Mouse (Mus musculus) forebrain, postnatal 0 days (tissue): ENCODE measurements around the gene Pfkfb1. TPM values are rescaled to one million over a fixed set of nuclear protein-coding genes. Genes with fewer than 3 reads are reported as not detected.

Experiments used
- ATAC-seq: fragments of 200-750 bp; cut with Nextera tagmentation; 2 replicates; pipeline ENCODE4 v1.8.0; 2017; ENCODE audit warnings: mild to moderate bottlenecking, moderate library complexity
- DNase-seq: peaks from one replicate; pipeline ENCODE4 v3.0.0-alpha.2; 2015
- H3K27ac ChIP-seq: fragments of 300-500 bp; sonication (generic); 2 replicates; pipeline ENCODE4 v1.5.1; 2014; ENCODE audit warnings: low read depth, mild to moderate bottlenecking, antibody characterized with exemption, low read length, moderate library complexity, mixed read lengths
- H3K27me3 ChIP-seq: fragments of 300-500 bp; sonication (generic); 2 replicates; pipeline ENCODE4 v1.6.1; 2014; ENCODE audit warnings: mild to moderate bottlenecking, low read length, mixed read lengths; ENCODE audit not compliant: insufficient read depth
- H3K36me3 ChIP-seq: fragments of 300-500 bp; sonication (generic); 2 replicates; pipeline ENCODE4 v1.6.1; 2014; ENCODE audit warnings: mild to moderate bottlenecking, moderate library complexity; ENCODE audit not compliant: insufficient read depth
- H3K4me1 ChIP-seq: fragments of 300-500 bp; sonication (generic); 2 replicates; pipeline ENCODE4 v1.6.1; 2014; ENCODE audit warnings: antibody characterized with exemption; ENCODE audit not compliant: insufficient read depth
- H3K4me2 ChIP-seq: fragments of 300-500 bp; sonication (generic); 2 replicates; pipeline ENCODE4 v1.6.1; 2014; ENCODE audit warnings: low read depth, mild to moderate bottlenecking, moderate library complexity
- H3K4me3 ChIP-seq: fragments of 300-500 bp; sonication (generic); 2 replicates; pipeline ENCODE4 v1.5.1; 2014; ENCODE audit warnings: low read depth, low read length, mixed read lengths
- H3K9ac ChIP-seq: fragments of 300-500 bp; sonication (generic); 2 replicates; pipeline ENCODE4 v1.6.1; 2014; ENCODE audit warnings: mild to moderate bottlenecking
- H3K9me3 ChIP-seq: fragments of 300-500 bp; sonication (generic); 2 replicates; pipeline ENCODE4 v1.6.1; 2016; ENCODE audit warnings: low read length
- CTCF ChIP-seq: sonication (generic); IDR thresholded peaks from 2 replicates; pipeline ENCODE4 v1.5.1; 2016; ENCODE audit warnings: antibody characterized with exemption, control low read depth, low read depth
- WGBS: fragments of 180-500 bp; shearing (Covaris S2); extraction: QIAGEN DNeasy Blood & Tissue Kit; methylation state at CpG from one replicate; pipeline ENCODE4 v1.1.7; 2014; 5-methylcytosine and 5-hydroxymethylcytosine counted together
- polyA plus RNA-seq: library from polyadenylated mRNA; unstranded; fragments of >200 nt; fragmentation: Nextera tagmentation; extraction: Ambion mirVana; gene quantifications from 2 replicates; pipeline ENCODE4 v1.2.1, GENCODE M21; 2015
- total RNA-seq: library from RNA; depleted of rRNA; stranded (reverse); fragments of >200 nt; gene quantifications from 2 replicates; pipeline ENCODE4 v1.2.3, GENCODE M21; 2014

Pfkfb1 gene
- total and polyA plus RNA-seq, 2 experiments from 2014 or later: 3.9 to 4.2 TPM

DNA sequence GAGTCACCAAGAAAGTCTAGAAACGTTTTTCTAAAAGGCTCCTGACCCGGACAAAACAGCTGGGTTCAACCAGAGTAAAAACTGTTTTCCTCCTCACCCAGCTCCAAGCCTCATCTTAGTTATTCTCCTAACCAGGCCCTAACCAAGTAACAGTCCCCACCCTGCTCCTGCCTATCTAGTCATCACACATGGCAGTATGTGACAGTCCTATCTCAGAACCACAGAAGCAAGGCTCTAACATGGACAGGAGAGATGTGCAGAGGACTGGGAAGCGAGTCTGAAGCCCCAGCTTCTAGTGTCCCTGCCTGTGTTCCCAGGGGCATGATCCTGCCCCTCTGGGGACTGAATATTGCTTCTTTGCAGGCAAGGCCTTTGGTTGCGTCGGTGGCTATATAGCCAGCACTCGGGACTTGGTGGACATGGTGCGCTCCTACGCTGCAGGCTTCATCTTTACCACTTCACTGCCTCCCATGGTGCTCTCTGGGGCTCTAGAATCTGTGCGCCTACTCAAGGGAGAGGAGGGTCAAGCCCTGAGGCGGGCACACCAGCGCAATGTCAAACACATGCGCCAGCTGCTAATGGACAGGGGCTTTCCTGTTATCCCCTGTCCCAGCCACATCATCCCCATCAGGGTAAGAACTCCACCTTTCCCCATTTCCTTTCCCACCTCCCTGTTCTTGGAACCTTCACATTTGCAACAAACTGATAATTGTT, 23.2 kb upstream of the Pfkfb1 start:
- no peaks in the 10 kb centered on the region for H3K4me1 ChIP-seq
- no peak for TF ChIP-seq CTCF
- no peak overlapping the region for H3K4me2 ChIP-seq
- H3K4me3 ChIP-seq: no peak overlapping the region
- WGBS: 91% methylated on average over 11 of the region's 12 CpGs
- H3K27ac ChIP-seq: no peak overlapping the region
- no peaks in the 10 kb centered on the region for H3K9me3 ChIP-seq
- H3K36me3 ChIP-seq: no peaks in the 10 kb centered on the region
- DNase-seq (no peak), ATAC-seq (no peak)
- H3K27me3 ChIP-seq: no peaks in the 10 kb centered on the region
- H3K9ac ChIP-seq: no peak overlapping the region

DNA sequence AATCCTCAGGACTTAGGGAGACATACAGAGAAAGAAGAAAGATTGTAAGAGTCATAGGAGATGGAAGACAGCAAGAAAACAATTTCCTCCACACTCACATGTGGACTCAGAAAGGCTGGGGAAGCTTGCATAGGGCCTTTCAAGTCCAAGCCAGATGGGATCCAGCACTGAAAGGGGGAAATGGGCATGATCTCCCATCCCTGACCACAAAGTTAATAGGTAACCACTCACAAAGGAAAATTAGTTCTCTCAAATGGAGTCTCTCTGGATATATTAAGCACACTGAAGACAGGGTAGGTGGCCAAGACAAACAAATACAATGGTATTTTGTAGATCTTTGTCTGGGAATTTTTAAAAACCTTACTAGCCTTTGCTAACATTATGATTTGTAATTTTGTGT, 6.1 kb upstream of the Pfkfb1 start:
- no peak for TF ChIP-seq CTCF
- Histone ChIP-seq H3K4me2 (no peak overlapping the region), H3K27ac (no peak overlapping the region), H3K4me1 (no peaks in the 10 kb centered on the region), H3K9me3 (no peaks in the 10 kb centered on the region), H3K9ac (no peak overlapping the region), H3K27me3 (no peaks in the 10 kb centered on the region), H3K4me3 (no peak overlapping the region), H3K36me3 (0 out of 2 replicates have a peak, but pooled peaks cover 6% of the 10 kb centered on the region)
- ATAC-seq (no peak), DNase-seq (no peak)

DNA sequence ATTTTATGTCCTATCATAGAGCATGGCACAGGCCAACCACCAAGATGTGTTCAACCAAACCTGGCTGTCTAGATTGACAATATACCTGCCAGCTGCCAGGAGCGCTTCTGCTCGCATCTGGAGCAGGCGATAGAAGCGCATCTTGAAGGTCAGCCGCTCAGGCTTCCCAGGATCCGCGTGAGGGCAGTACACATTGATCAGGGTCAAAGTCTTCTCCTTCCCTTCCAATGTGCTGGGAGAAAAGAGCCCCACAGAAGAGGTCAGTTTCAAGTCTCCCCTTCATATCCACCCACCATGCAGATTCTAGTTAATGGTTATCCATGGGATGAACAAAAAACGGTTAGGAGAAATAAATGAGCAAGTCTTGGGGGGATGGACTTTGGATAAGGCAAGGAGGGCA, 2.9 kb upstream of the Pfkfb1 start:
- ATAC-seq: no peak
- 90% methylated on average over 8 of the region's 8 CpGs for WGBS

DNA sequence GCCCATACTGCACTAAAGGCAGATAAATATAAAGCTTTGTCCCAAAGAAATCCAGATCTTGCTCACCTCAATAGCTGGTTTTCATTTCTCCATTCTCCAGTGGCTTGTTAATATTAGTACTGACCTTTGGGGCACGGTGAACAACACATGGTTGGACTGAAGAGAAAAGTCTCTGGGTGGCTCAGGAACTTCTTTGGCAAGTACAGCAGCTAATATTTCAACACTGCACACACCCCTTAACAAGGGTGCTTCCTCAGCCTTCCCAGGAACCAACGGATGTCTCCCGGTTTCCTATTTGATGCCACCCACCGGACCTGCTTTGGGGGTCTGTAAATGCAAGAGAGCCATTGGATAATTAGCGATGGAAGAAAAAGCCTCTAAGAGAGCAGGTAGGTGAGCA, 1.7 kb downstream of the Pfkfb1 start, which contains the start of gene Apex2:
Gene Apex2, minus strand, starts transcription at position 173 of the 400 bp plus-strand sequence.
- no peak within 1 kb of the TSS for H3K9ac ChIP-seq
- H3K9me3 ChIP-seq: no peaks in the 10 kb centered on the region
- H3K27ac ChIP-seq: no peak within 1 kb of the TSS
- peak within 1 kb of the TSS; percentile 51 for H3K4me2 ChIP-seq
- ATAC-seq: no peak
- no peaks in the 10 kb centered on the region for H3K27me3 ChIP-seq
- no peaks in the 10 kb centered on the region for H3K36me3 ChIP-seq
- no peaks in the 10 kb centered on the region for H3K4me1 ChIP-seq
- WGBS: 78% methylated on average over 5 of the region's 5 CpGs
- peak within 1 kb of the TSS; percentile 46; the same call in 1 of the 2 replicates for H3K4me3 ChIP-seq
- DNase-seq: no peak
- no peak for TF ChIP-seq CTCF

More for the DNA sequence above, 2.9 kb upstream of the Pfkfb1 start:
- Histone ChIP-seq H3K36me3 (0 out of 2 replicates have a peak, but pooled peaks cover 6% of the 10 kb centered on the region), H3K9me3 (no peaks in the 10 kb centered on the region), H3K27me3 (no peaks in the 10 kb centered on the region), H3K4me1 (no peaks in the 10 kb centered on the region), H3K4me2 (no peak overlapping the region), H3K9ac (no peak overlapping the region), H3K4me3 (no peak overlapping the region), H3K27ac (no peak overlapping the region)
- TF ChIP-seq CTCF: no peak
- no peak for DNase-seq

DNA sequence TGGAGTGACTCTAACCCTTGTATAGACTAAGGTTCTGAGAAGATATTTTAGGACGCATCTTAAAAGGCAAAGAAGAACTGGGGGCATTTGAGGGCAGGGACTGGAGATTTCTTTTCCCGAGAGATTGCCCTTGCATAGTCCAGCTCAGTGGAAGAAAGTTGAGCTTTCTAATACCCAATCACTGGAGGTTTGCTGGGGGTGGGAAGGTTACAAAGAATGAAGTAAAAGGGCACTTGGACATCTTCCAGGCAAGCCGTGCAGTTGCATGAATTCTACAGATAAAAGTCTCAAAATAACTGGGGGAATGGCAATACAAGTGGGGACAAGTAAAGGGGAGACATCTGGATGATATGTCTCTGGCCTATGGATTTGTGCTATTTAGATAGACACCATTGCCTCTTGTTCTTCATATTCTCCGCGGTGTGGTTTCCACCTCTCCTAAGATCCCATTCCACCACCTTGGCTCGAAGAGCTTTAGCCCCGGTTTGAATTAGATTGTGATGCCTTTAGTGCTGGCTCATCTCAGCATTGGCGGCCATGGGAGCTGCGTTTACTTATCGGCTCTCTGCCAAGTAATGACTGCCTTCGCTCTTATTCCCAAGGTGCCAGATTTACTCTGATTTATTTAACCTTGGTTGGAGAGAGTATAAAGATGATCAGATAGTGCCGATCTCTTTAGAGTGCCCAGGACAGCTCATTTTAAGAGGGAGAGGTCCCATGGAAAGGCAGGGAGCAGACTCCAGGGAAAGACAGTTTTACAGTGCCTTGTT, 5.4 kb downstream of the Pfkfb1 start:
- Histone ChIP-seq H3K27ac (no peak overlapping the region), H3K36me3 (no peaks in the 10 kb centered on the region), H3K4me3 (no peak overlapping the region), H3K9me3 (no peaks in the 10 kb centered on the region), H3K9ac (no peak overlapping the region), H3K4me1 (no peaks in the 10 kb centered on the region), H3K4me2 (no peak overlapping the region), H3K27me3 (no peaks in the 10 kb centered on the region)
- WGBS: 85% methylated on average over 12 of the region's 12 CpGs
- no peak for TF ChIP-seq CTCF
- DNase-seq (no peak), ATAC-seq (no peak)

DNA sequence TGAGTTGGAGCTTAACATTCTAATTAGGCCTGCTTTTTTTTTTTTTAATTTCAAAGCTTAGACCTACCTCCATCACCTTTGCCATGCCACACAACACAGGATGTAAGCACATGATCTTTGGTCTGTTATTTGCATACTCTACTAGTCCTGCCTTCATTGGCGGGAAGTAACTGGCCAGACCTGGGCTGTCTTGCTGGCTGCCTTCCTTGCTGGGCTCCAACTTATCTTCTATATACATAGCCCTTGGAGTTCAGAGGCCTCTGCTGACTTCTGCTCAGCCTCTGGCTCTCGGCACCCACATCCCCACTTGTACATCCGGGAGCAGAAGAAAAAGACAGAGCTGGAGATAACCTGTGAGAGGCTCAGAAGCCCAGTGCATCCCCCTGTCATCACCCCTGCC, 6.1 kb downstream of the Pfkfb1 start:
- no peak for TF ChIP-seq CTCF
- ATAC-seq (no peak), DNase-seq (no peak)
- no peaks in the 10 kb centered on the region for H3K36me3 ChIP-seq
- WGBS: 95% methylated on average over 3 of the region's 3 CpGs
- no peak overlapping the region for H3K27ac ChIP-seq
- H3K4me1 ChIP-seq: no peaks in the 10 kb centered on the region
- H3K9me3 ChIP-seq: no peaks in the 10 kb centered on the region
- H3K27me3 ChIP-seq: no peaks in the 10 kb centered on the region
- H3K4me3 ChIP-seq: no peak overlapping the region
- H3K9ac ChIP-seq: no peak overlapping the region
- no peak overlapping the region for H3K4me2 ChIP-seq
